In the genomic region with DNA sequence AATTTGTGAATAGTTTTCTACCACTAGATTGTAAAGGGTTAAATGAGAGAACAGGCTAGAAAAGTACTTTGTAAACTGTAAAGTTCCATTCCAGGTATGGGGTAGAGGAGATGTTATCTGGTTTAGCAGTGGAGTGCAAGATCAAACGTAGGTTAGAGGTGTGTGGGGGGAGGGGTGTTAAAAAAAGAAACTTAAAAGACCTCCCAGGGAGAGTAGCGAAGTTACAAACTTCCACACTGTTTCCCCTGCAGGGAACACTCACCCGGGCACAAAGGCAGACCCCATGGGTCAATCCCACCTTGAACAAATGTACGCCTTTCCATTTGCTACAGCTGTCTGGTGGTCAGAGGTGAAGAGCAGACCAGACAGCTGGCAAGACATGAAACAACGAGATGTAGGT, we compare ENCODE assay signal across 30 mouse cellular contexts. TPM values are rescaled to one million over a fixed set of nuclear protein-coding genes. Genes with fewer than 3 reads are reported as not detected.
DNase-seq lines count a peak whose midpoint lies in the region; ATAC-seq and TF ChIP-seq lines count a peak whose summit lies in the region.
"Had no signal": no experiment of that assay in that cellular context is flagged by ENCODE, and none has a peak within 500 bp of the region (broad histone marks: within the 10 kb centered on the region; RNA-seq: fewer than 3 reads in every experiment).

No protein-coding gene starts in this region.

- 0 out of 2 replicates have a peak overlapping the region, but pooled peaks have one; percentile 2 for H3K4me2 ChIP-seq in heart, embryonic 16.5 days (ENCODE audit: low read depth, low read length)
- peak overlapping the region; percentile 33 for H3K4me2 ChIP-seq in lung, embryonic 14.5 days
- H3K4me2 ChIP-seq: heart, embryonic 11.5 days; liver, embryonic 11.5 days; midbrain, embryonic 13.5 days had no signal

- H3K4me1 ChIP-seq in heart, embryonic 16.5 days (ENCODE audit: control insufficient read depth, insufficient read depth, low read length) = peaks cover 2% of the 10 kb centered on the region; the same call in 1 of the 2 replicates
- H3K4me1 ChIP-seq in lung, embryonic 14.5 days (ENCODE audit: insufficient read depth) = 0 out of 2 replicates have a peak, but pooled peaks cover 8% of the 10 kb centered on the region
- H3K4me1 ChIP-seq: megakaryocyte, embryonic 14.5 days had no signal

- no peak overlapping the region for H3K9ac ChIP-seq in heart, embryonic 16.5 days (ENCODE audit: low read length)
- no peak overlapping the region for H3K9ac ChIP-seq in lung, embryonic 14.5 days
- H3K9ac ChIP-seq: midbrain, embryonic 13.5 days had no signal

- no peak for DNase-seq in heart, adult 8-10 months (ENCODE audit: low spot score)
- no peak for DNase-seq in lung, embryonic 14.5 days
- no peak for DNase-seq in lung, postnatal 36 days
- DNase-seq in ZHBTc4 (ENCODE audit: low read depth, low spot score) = peak; percentile 57
- DNase-seq in thymus, postnatal 14 days = peak; percentile 42
- DNase-seq in adrenal gland, postnatal 14 days = no peak
- no peak for DNase-seq in lung, adult 18-20 months
- DNase-seq: adrenal gland, postnatal 10 days; cerebellum, adult 9-10 months; gastrocnemius, postnatal 10 days; heart, postnatal 10 days; kidney, adult 11 months; kidney, postnatal 14 days; left cerebral cortex, postnatal 4 days; lung, adult 2 months; right cerebral cortex, postnatal 14 days; spleen, adult 18-20 months had no signal

- H3K9me3 ChIP-seq in heart, embryonic 16.5 days (replicated peaks; ENCODE audit: control insufficient read depth, low read length) = no peaks in the 10 kb centered on the region
- no peaks in the 10 kb centered on the region for H3K9me3 ChIP-seq in lung, embryonic 14.5 days (ENCODE audit: low read depth, low read length)
- H3K9me3 ChIP-seq: G1E; hindbrain, embryonic 10.5 days; megakaryocyte, embryonic 14.5 days; midbrain, embryonic 13.5 days had no signal

- 17% methylated on average over 5 of the region's 5 CpGs for WGBS in heart, embryonic 16.5 days
- 17% methylated on average over 5 of the region's 5 CpGs for WGBS in lung, embryonic 14.5 days

- peaks cover 54% of the 10 kb centered on the region for H3K27me3 ChIP-seq in heart, embryonic 16.5 days (ENCODE audit: control insufficient read depth, insufficient read depth, low read length)
- H3K27me3 ChIP-seq in lung, embryonic 14.5 days (ENCODE audit: insufficient read depth, low read length) = peaks cover 6% of the 10 kb centered on the region
- H3K27me3 ChIP-seq: midbrain, embryonic 13.5 days had no signal

- no peak for TF ChIP-seq CTCF in lung, embryonic 14.5 days (IDR thresholded peaks at IDR 0.05; ENCODE audit: low read depth)

- H3K4me3 ChIP-seq in heart, embryonic 16.5 days (ENCODE audit: low read length) = no peak overlapping the region
- no peak overlapping the region for H3K4me3 ChIP-seq in lung, embryonic 14.5 days (ENCODE audit: low read depth, low read length)
- H3K4me3 ChIP-seq: hindbrain, embryonic 10.5 days; left cerebral cortex, adult 2 months; megakaryocyte, embryonic 14.5 days; midbrain, embryonic 13.5 days had no signal

- H3K36me3 ChIP-seq in heart, embryonic 16.5 days (ENCODE audit: control insufficient read depth, insufficient read depth) = no peaks in the 10 kb centered on the region
- H3K36me3 ChIP-seq in lung, embryonic 14.5 days (ENCODE audit: insufficient read depth) = no peaks in the 10 kb centered on the region
- H3K36me3 ChIP-seq: G1E; hindbrain, embryonic 10.5 days; midbrain, embryonic 13.5 days had no signal

- no peak for ATAC-seq in heart, embryonic 16.5 days (replicated peaks; ENCODE audit: extremely low read depth, insufficient read depth, low FRiP score)
- ATAC-seq in lung, embryonic 14.5 days (ENCODE audit: insufficient read depth) = no peak
- ATAC-seq: forebrain, embryonic 16.5 days; hindbrain, embryonic 16.5 days; midbrain, embryonic 13.5 days; Patski had no signal

- no peak overlapping the region for H3K27ac ChIP-seq in heart, embryonic 16.5 days (ENCODE audit: low read length)
- H3K27ac ChIP-seq in lung, embryonic 14.5 days (ENCODE audit: low read depth) = no peak overlapping the region
- H3K27ac ChIP-seq: hindbrain, embryonic 10.5 days; left cerebral cortex, adult 2 months; midbrain, embryonic 13.5 days had no signal

RNA-seq across cellular contexts. Expression of a gene that starts 42.2 kb away (rescaled TPM):
- 0.44 and 0.68 TPM in 2 replicates for polyA plus RNA-seq in heart, embryonic 16.5 days (2015; fragmentation: Nextera tagmentation; extraction: Ambion mirVana)
- under 1 TPM in 2 of 4 experiments, not detected in 2; 0.16 to 0.19 TPM for total RNA-seq in heart, adult 8-10 months (2022)
- 1.8 and 1.9 TPM in 2 replicates for polyA plus RNA-seq in lung, embryonic 14.5 days (2014; fragmentation: Nextera tagmentation; extraction: Ambion mirVana)
- total RNA-seq in adrenal gland, postnatal 14 days (2021) = 0.64 and 1.1 TPM in 2 replicates
- total RNA-seq: left cerebral cortex, adult 2 months; left cerebral cortex, postnatal 4 days; monocyte, adult 5-6 weeks had no signal
- polyA plus RNA-seq: forebrain, embryonic 16.5 days; G1E had no signal

RNA-seq across cellular contexts. Expression of a gene that starts 48.7 kb away (rescaled TPM):
- 1.5 and 2.0 TPM in 2 replicates for polyA plus RNA-seq in heart, embryonic 16.5 days (2015; fragmentation: Nextera tagmentation; extraction: Ambion mirVana)
- under 1 TPM in 3 of 4 experiments, not detected in 1; 0.20 to 0.34 (median 0.22) TPM for total RNA-seq in heart, adult 8-10 months (2022)
- polyA plus RNA-seq in lung, embryonic 14.5 days (2014; fragmentation: Nextera tagmentation; extraction: Ambion mirVana) = 14.4 and 15.2 TPM in 2 replicates
- 3.3 and 3.8 TPM in 2 replicates for total RNA-seq in adrenal gland, postnatal 14 days (2021)
- total RNA-seq: G1E; granulocyte monocyte progenitor cell, adult 5-6 weeks; left cerebral cortex, adult 2 months; left cerebral cortex, postnatal 4 days; monocyte, adult 5-6 weeks had no signal
- polyA plus RNA-seq: forebrain, embryonic 16.5 days; G1E; midbrain, embryonic 13.5 days had no signal

Comparison
In these comparisons a context has a peak if more than half of its experiments do, and no peak if none do; other contexts are left out.
1. DNase-seq: peak in ZHBTc4 (single experiment) and thymus, postnatal 14 days (single experiment); none in heart, adult 8-10 months (single experiment), lung, embryonic 14.5 days (single experiment), lung, postnatal 36 days (single experiment), adrenal gland, postnatal 14 days (single experiment) and lung, adult 18-20 months (0 of 2).